In the genomic region with DNA sequence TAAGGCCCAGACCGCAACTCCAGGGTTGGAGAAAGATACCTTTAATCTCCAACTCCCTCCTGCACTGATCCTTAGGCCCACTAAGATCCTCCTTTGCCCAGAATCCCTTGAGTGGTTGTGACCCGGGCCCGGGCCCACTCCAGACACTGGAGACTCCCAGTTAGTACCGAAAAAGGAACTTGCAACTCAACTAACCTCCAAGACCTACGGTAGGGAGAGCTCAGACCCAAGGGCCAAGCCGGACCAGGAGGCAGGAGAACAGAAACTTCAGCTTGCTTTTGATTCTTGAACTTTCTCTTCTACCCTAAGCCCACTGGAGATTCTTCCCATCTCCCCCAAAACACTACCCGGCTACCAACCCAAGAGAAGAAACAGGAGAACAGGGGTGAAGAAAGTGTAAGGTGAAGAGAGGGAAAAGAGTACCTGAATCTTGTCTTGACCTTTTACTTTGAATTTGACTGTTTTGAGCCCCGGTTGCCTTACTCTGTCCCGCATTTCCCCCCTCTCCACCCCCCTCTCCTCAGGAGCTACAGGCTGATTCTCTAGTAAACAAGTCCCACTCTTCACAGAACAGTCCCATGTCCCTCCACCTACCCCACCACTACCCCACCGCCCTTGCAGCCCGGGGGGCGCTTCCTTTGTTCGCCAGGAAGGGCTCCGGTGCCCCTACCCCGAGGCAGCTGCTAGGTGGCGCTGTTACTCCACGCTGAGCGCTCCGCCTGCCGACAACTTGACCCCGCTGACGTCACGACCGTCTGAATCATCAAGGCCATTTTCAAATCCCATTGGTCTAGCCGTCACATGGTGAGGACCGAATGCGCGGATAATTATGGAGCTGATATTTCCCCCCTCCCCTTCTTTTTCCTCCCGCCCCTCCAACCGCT, we compare ENCODE assay signal across 8 mouse cellular contexts. TPM values are rescaled to one million over a fixed set of nuclear protein-coding genes. Genes with fewer than 3 reads are reported as not detected.
A peak's percentile ranks its signal among the peaks of the same experiment; 100 is the strongest.
DNase-seq lines count a peak whose midpoint lies in the region; ATAC-seq and TF ChIP-seq lines count a peak whose summit lies in the region.
"Had no signal": no experiment of that assay in that cellular context is flagged by ENCODE, and none has a peak within 500 bp of the region (broad histone marks: within the 10 kb centered on the region; RNA-seq: fewer than 3 reads in every experiment).

No protein-coding gene starts in this region.

- ATAC-seq in inflammation-experienced regulatory T-cells, adult 6 months, result peak; percentile 74
- 0 out of 2 replicates have a peak, but pooled peaks have one; percentile 45 for ATAC-seq in liver, postnatal 0 days
- peak; percentile 90 for ATAC-seq in neural tube, embryonic 13.5 days (ENCODE audit: low read depth)

- peaks cover 0 to 2% of the 10 kb centered on the region in 2 experiments; a peak in 1 of 4 replicates for H3K4me1 ChIP-seq in ES-E14 (ENCODE audit: control insufficient read depth in 2 of 2, insufficient read depth in 2 of 2, low read length in 2 of 2, poor library complexity in 1 of 2)
- no peaks in the 10 kb centered on the region for H3K4me1 ChIP-seq in liver, postnatal 0 days (ENCODE audit: insufficient read depth)
- H3K4me1 ChIP-seq in neural tube, embryonic 13.5 days (replicated peaks), result peaks cover 38% of the 10 kb centered on the region

- H3K9ac ChIP-seq in ES-E14 (ENCODE audit: insufficient read depth, low read depth, low read length, poor library complexity, severe bottlenecking), result no peak overlapping the region
- H3K9ac ChIP-seq in liver, postnatal 0 days (replicated peaks), result no peak overlapping the region
- peak overlapping the region; percentile 100 for H3K9ac ChIP-seq in neural tube, embryonic 13.5 days

- no peak overlapping the region for H3K27ac ChIP-seq in ES-E14 (ENCODE audit: insufficient read depth, low read depth, low read length, poor library complexity, severe bottlenecking)
- H3K27ac ChIP-seq in liver, postnatal 0 days (ENCODE audit: low read depth), result no peak overlapping the region
- peak overlapping the region; percentile 88 for H3K27ac ChIP-seq in neural tube, embryonic 13.5 days (replicated peaks)

- H3K9me3 ChIP-seq in ES-E14 (ENCODE audit: control insufficient read depth, insufficient read depth, low read depth, low read length), result no peaks in the 10 kb centered on the region
- H3K9me3 ChIP-seq in liver, postnatal 0 days (ENCODE audit: low read length), result no peaks in the 10 kb centered on the region
- H3K9me3 ChIP-seq in neural tube, embryonic 13.5 days, result no peaks in the 10 kb centered on the region

- peak; percentile 88 for DNase-seq in ES-E14 (ENCODE audit: low read depth, low spot score)
- peak; percentile 89 for DNase-seq in adrenal gland, postnatal 25 days
- peak; percentile 97 for DNase-seq in gastrocnemius, adult 18-20 months (ENCODE audit: low spot score)
- DNase-seq in liver, postnatal 0 days, result peak; percentile 77
- peak; percentile 58 for DNase-seq in thymus, postnatal 25 days

- no peaks in the 10 kb centered on the region for H3K36me3 ChIP-seq in ES-E14 (ENCODE audit: control insufficient read depth, insufficient read depth, low read length, poor library complexity, severe bottlenecking)
- H3K36me3 ChIP-seq in liver, postnatal 0 days (replicated peaks; ENCODE audit: insufficient read depth, low read length), result no peaks in the 10 kb centered on the region
- H3K36me3 ChIP-seq in neural tube, embryonic 13.5 days, result no peaks in the 10 kb centered on the region

- TF ChIP-seq EP300 in liver, postnatal 0 days (IDR thresholded peaks at IDR 0.05; ENCODE audit: low read depth), result no peak

- H3K4me3 ChIP-seq in ES-E14 (ENCODE audit: insufficient read depth in 1 of 2, low read depth in 1 of 2, low read length in 2 of 2, poor library complexity in 1 of 2, severe bottlenecking in 1 of 2), result peak overlapping the region; percentile 35 to 40; a peak in 3 of 4 replicates
- no peak overlapping the region for H3K4me3 ChIP-seq in liver, postnatal 0 days (ENCODE audit: low read depth, low read length)
- peak overlapping the region; percentile 90 for H3K4me3 ChIP-seq in neural tube, embryonic 13.5 days

- no peak overlapping the region for H3K4me2 ChIP-seq in liver, postnatal 0 days (ENCODE audit: low read depth, low read length)
- H3K4me2 ChIP-seq in neural tube, embryonic 13.5 days, result peak overlapping the region; percentile 91

- H3K27me3 ChIP-seq in liver, postnatal 0 days (ENCODE audit: insufficient read depth, low read length), result peaks cover 97% of the 10 kb centered on the region
- peaks cover 92% of the 10 kb centered on the region for H3K27me3 ChIP-seq in neural tube, embryonic 13.5 days

- TF ChIP-seq CTCF in liver, postnatal 0 days (IDR thresholded peaks at IDR 0.05; ENCODE audit: low read depth), result peak; percentile 73

- in situ Hi-C loops in ES-E14 (cut with MboI; ENCODE audit: low sequenced_read_pairs in 2 of 2, unreplicated experiment in 2 of 2), result no loop called here

- 3% methylated on average over 28 of the region's 30 CpGs for WGBS in liver, postnatal 0 days (ENCODE audit: insufficient replicate concordance)
- 3% methylated on average over 30 of the region's 30 CpGs for WGBS in neural tube, embryonic 13.5 days

TF ChIP-seq in ES-E14, 5 proteins besides CTCF, POLR2A, EP300 and RAD21:
- TF ChIP-seq MAFK (IDR thresholded peaks at IDR 0.05; ENCODE audit: insufficient read depth, low read depth, low read length) (no peak), ZC3H11A (IDR thresholded peaks at IDR 0.05; ENCODE audit: borderline replicate concordance, low read depth, low read length) (peak; percentile 50), ZNF384 (IDR thresholded peaks at IDR 0.05; ENCODE audit: low read depth, low read length) (no peak)

RNA-seq across cellular contexts. Expression of a gene that starts 0.5 kb away (rescaled TPM):
- 0.58 TPM in 1 of 2 replicates, not detected in the other for total RNA-seq in ES-E14 (2012; rRNA removed)
- 0.36 and 0.48 TPM in 2 replicates for total RNA-seq in adrenal gland, postnatal 25 days (2021)
- total RNA-seq in gastrocnemius, adult 18-20 months (2021), result 10 to 100 TPM; 78.5 to 88.0 TPM
- polyA plus RNA-seq in inflammation-experienced regulatory T-cells, adult 6 months (2017; shearing (Covaris generic)), result not detected
- polyA plus RNA-seq in liver, postnatal 0 days (2015; fragmentation: Nextera tagmentation; extraction: Ambion mirVana), result not detected in 2 replicates
- polyA plus RNA-seq in neural tube, embryonic 13.5 days (2015; fragmentation: Nextera tagmentation; extraction: Ambion mirVana), result 58.5 and 92.4 TPM in 2 replicates
- total RNA-seq: layer of hippocampus, postnatal 14 days had no signal

RNA-seq across cellular contexts. Expression of a gene that starts 1.1 kb away (rescaled TPM):
- total RNA-seq in ES-E14 (2012; rRNA removed), result 0.22 TPM in 1 of 2 replicates, not detected in the other
- total RNA-seq in adrenal gland, postnatal 25 days (2021), result 7.6 and 9.0 TPM in 2 replicates
- 1 to 10 TPM; 1.5 to 2.1 TPM for total RNA-seq in gastrocnemius, adult 18-20 months (2021)
- not detected for polyA plus RNA-seq in inflammation-experienced regulatory T-cells, adult 6 months (2017; shearing (Covaris generic))
- polyA plus RNA-seq in liver, postnatal 0 days (2015; fragmentation: Nextera tagmentation; extraction: Ambion mirVana), result not detected in 2 replicates
- 18.8 and 32.2 TPM in 2 replicates for polyA plus RNA-seq in neural tube, embryonic 13.5 days (2015; fragmentation: Nextera tagmentation; extraction: Ambion mirVana)
- total RNA-seq: layer of hippocampus, postnatal 14 days had no signal

RNA-seq across cellular contexts. Expression of a gene that starts 10.1 kb away (rescaled TPM):
- total RNA-seq in ES-E14 (2012; rRNA removed), result 0.54 TPM in 1 of 2 replicates, not detected in the other
- 0.85 and 1.5 TPM in 2 replicates for total RNA-seq in adrenal gland, postnatal 25 days (2021)
- 1 to 10 TPM; 6.8 to 7.4 TPM for total RNA-seq in gastrocnemius, adult 18-20 months (2021)
- polyA plus RNA-seq in inflammation-experienced regulatory T-cells, adult 6 months (2017; shearing (Covaris generic)), result not detected
- polyA plus RNA-seq in liver, postnatal 0 days (2015; fragmentation: Nextera tagmentation; extraction: Ambion mirVana), result not detected in 2 replicates
- 40.9 and 43.4 TPM in 2 replicates for polyA plus RNA-seq in neural tube, embryonic 13.5 days (2015; fragmentation: Nextera tagmentation; extraction: Ambion mirVana)
- total RNA-seq: layer of hippocampus, postnatal 14 days had no signal

RNA-seq across cellular contexts. Expression of a gene that starts 11.9 kb away (rescaled TPM):
- not detected in 2 replicates for total RNA-seq in ES-E14 (2012; rRNA removed)
- not detected in 2 replicates for total RNA-seq in adrenal gland, postnatal 25 days (2021)
- 1 to 10 TPM; 6.7 to 8.3 TPM for total RNA-seq in gastrocnemius, adult 18-20 months (2021)
- not detected for polyA plus RNA-seq in inflammation-experienced regulatory T-cells, adult 6 months (2017; shearing (Covaris generic))
- polyA plus RNA-seq in liver, postnatal 0 days (2015; fragmentation: Nextera tagmentation; extraction: Ambion mirVana), result not detected in 2 replicates
- polyA plus RNA-seq in neural tube, embryonic 13.5 days (2015; fragmentation: Nextera tagmentation; extraction: Ambion mirVana), result 2.6 and 3.8 TPM in 2 replicates
- total RNA-seq: layer of hippocampus, postnatal 14 days had no signal

RNA-seq across cellular contexts. Expression of a gene that starts 24.3 kb away (rescaled TPM):
- 0.22 TPM in 1 of 2 replicates, not detected in the other for total RNA-seq in ES-E14 (2012; rRNA removed)
- total RNA-seq in adrenal gland, postnatal 25 days (2021), result 21.5 and 26.7 TPM in 2 replicates
- 1 to 10 TPM; 1.3 to 1.9 TPM for total RNA-seq in gastrocnemius, adult 18-20 months (2021)
- under 1 TPM in 1 of 3 experiments, not detected in 2; 0.20 TPM for polyA plus RNA-seq in inflammation-experienced regulatory T-cells, adult 6 months (2017; shearing (Covaris generic))
- not detected in 2 replicates for polyA plus RNA-seq in liver, postnatal 0 days (2015; fragmentation: Nextera tagmentation; extraction: Ambion mirVana)
- polyA plus RNA-seq in neural tube, embryonic 13.5 days (2015; fragmentation: Nextera tagmentation; extraction: Ambion mirVana), result 75.8 and 85.5 TPM in 2 replicates
- total RNA-seq: layer of hippocampus, postnatal 14 days had no signal

Comparison
In these comparisons a context has a peak if more than half of its experiments do, and no peak if none do; other contexts are left out.
1. RNA of a gene that starts 0.5 kb away (total RNA-seq): 78.5 to 88.0 TPM in gastrocnemius, adult 18-20 months; 0.58 TPM in ES-E14 and 0.36 to 0.48 TPM in adrenal gland, postnatal 25 days; every median in the first group is over 10 times any median in the second.
2. Peak in every context shown above with its lines, with median percentiles within 50 percentile points of each other: DNase-seq and ATAC-seq.